8 mouse cellular contexts compared by ENCODE assay signal in genomic region chr1:132121236-132121635, GRCm38 (mm10). TPM values are rescaled to one million over a fixed set of nuclear protein-coding genes. Genes with fewer than 3 reads are reported as not detected.
DNase-seq lines count a peak whose midpoint lies in the region; ATAC-seq and TF ChIP-seq lines count a peak whose summit lies in the region.

No protein-coding gene starts in this region.

- 0 out of 2 replicates have a peak, but pooled peaks cover 10% of the 10 kb centered on the region for H3K36me3 ChIP-seq in kidney, embryonic 15.5 days
- no peaks in the 10 kb centered on the region for H3K36me3 ChIP-seq in kidney, embryonic 14.5 days (ENCODE audit: control insufficient read depth, insufficient read depth, low read length)
- peaks cover 8% of the 10 kb centered on the region; the same call in 1 of the 2 replicates for H3K36me3 ChIP-seq in liver, adult 2 months (ENCODE audit: control insufficient read depth, insufficient read depth, low read length)
- H3K36me3 ChIP-seq in neural tube, embryonic 11.5 days (ENCODE audit: control insufficient read depth, insufficient read depth, low read length), result no peaks in the 10 kb centered on the region

- no peak overlapping the region for H3K27ac ChIP-seq in kidney, embryonic 15.5 days
- H3K27ac ChIP-seq in kidney, embryonic 14.5 days (ENCODE audit: low read depth, low read length), result no peak overlapping the region
- H3K27ac ChIP-seq in liver, adult 2 months (replicated peaks; ENCODE audit: insufficient read depth, low read depth, low read length), result no peak overlapping the region
- H3K27ac ChIP-seq in neural tube, embryonic 11.5 days (ENCODE audit: low read depth, low read length), result no peak overlapping the region

- no peaks in the 10 kb centered on the region for H3K9me3 ChIP-seq in kidney, embryonic 15.5 days (replicated peaks)
- no peaks in the 10 kb centered on the region for H3K9me3 ChIP-seq in kidney, embryonic 14.5 days (ENCODE audit: control insufficient read depth, low read length)
- H3K9me3 ChIP-seq in neural tube, embryonic 11.5 days (ENCODE audit: control insufficient read depth, low read length), result no peaks in the 10 kb centered on the region

- H3K79me2 ChIP-seq in liver, adult 2 months (ENCODE audit: control insufficient read depth, insufficient read depth, low read length), result peaks cover 8% of the 10 kb centered on the region; the same call in 1 of the 2 replicates

- 31% methylated on average over 6 of the region's 6 CpGs for WGBS in kidney, embryonic 15.5 days
- 27% methylated on average over 6 of the region's 6 CpGs for WGBS in kidney, embryonic 14.5 days
- 28% methylated on average over 6 of the region's 6 CpGs for WGBS in liver, adult 2 months
- 27% methylated on average over 6 of the region's 6 CpGs for WGBS in neural tube, embryonic 11.5 days

- ATAC-seq in kidney, embryonic 15.5 days (replicated peaks; ENCODE audit: low FRiP score), result no peak
- peak; percentile 60 for ATAC-seq in common myeloid progenitor, adult 5-6 weeks (replicated peaks; ENCODE audit: low read depth, poor library complexity, severe bottlenecking)
- ATAC-seq in kidney, embryonic 14.5 days (ENCODE audit: low FRiP score, low TSS enrichment), result peak; percentile 37
- peak; percentile 52; the same call in 1 of the 2 replicates for ATAC-seq in neural tube, embryonic 11.5 days (ENCODE audit: insufficient read depth, low FRiP score, low TSS enrichment)

- TF ChIP-seq POLR2A in liver, adult 2 months (IDR thresholded peaks at IDR 0.05; ENCODE audit: extremely low read depth, insufficient read depth, low read length), result no peak

- H3K4me1 ChIP-seq in kidney, embryonic 15.5 days, result peaks cover 19% of the 10 kb centered on the region
- peaks cover 16% of the 10 kb centered on the region for H3K4me1 ChIP-seq in kidney, embryonic 14.5 days (ENCODE audit: control insufficient read depth, insufficient read depth, low read length)
- H3K4me1 ChIP-seq in liver, adult 2 months (ENCODE audit: control insufficient read depth, insufficient read depth, low read length), result peaks cover 9% of the 10 kb centered on the region
- peaks cover 5% of the 10 kb centered on the region; the same call in 1 of the 2 replicates for H3K4me1 ChIP-seq in neural tube, embryonic 11.5 days (ENCODE audit: control insufficient read depth, insufficient read depth, low read length)

- no peak overlapping the region for H3K4me2 ChIP-seq in kidney, embryonic 15.5 days
- no peak overlapping the region for H3K4me2 ChIP-seq in kidney, embryonic 14.5 days (replicated peaks; ENCODE audit: low read depth, low read length)
- no peak overlapping the region for H3K4me2 ChIP-seq in neural tube, embryonic 11.5 days (ENCODE audit: low read depth)

- no peaks in the 10 kb centered on the region for H3K27me3 ChIP-seq in kidney, embryonic 15.5 days
- no peaks in the 10 kb centered on the region for H3K27me3 ChIP-seq in kidney, embryonic 14.5 days (ENCODE audit: control insufficient read depth, insufficient read depth, low read length)
- no peaks in the 10 kb centered on the region for H3K27me3 ChIP-seq in liver, adult 2 months (ENCODE audit: control insufficient read depth, insufficient read depth, low read length)
- no peaks in the 10 kb centered on the region for H3K27me3 ChIP-seq in neural tube, embryonic 11.5 days (ENCODE audit: control insufficient read depth, insufficient read depth, low read length)

- peak; percentile 71 for DNase-seq in kidney, adult 11 months
- DNase-seq in gastrocnemius, postnatal 25 days, result peak; percentile 63
- DNase-seq in liver, adult 2 months (ENCODE audit: extremely low read depth, low read depth, low spot score), result peak; percentile 57
- peak; percentile 91 for DNase-seq in neural tube, embryonic 11.5 days (ENCODE audit: low spot score)
- peak; percentile 65 for DNase-seq in telencephalon, adult 2 months (ENCODE audit: low read depth, low spot score)

- no peak overlapping the region for H3K4me3 ChIP-seq in kidney, embryonic 15.5 days (replicated peaks)
- H3K4me3 ChIP-seq in kidney, embryonic 14.5 days (ENCODE audit: low read length), result no peak overlapping the region
- H3K4me3 ChIP-seq in liver, adult 2 months (ENCODE audit: insufficient read depth, low read depth, low read length), result no peak overlapping the region
- H3K4me3 ChIP-seq in neural tube, embryonic 11.5 days (ENCODE audit: low read depth, low read length), result no peak overlapping the region

- no peak overlapping the region for H3K9ac ChIP-seq in kidney, embryonic 15.5 days
- H3K9ac ChIP-seq in kidney, embryonic 14.5 days (ENCODE audit: low read depth, low read length), result no peak overlapping the region
- no peak overlapping the region for H3K9ac ChIP-seq in liver, adult 2 months (ENCODE audit: low read depth, low read length)
- H3K9ac ChIP-seq in neural tube, embryonic 11.5 days (ENCODE audit: low read length), result no peak overlapping the region

- peak; percentile 78 for TF ChIP-seq CTCF in liver, adult 2 months (IDR thresholded peaks at IDR 0.05; ENCODE audit: low read depth, low read length)

RNA-seq across cellular contexts. Expression of gene Cdk18, which starts 18.2 kb away (rescaled TPM):
- polyA plus RNA-seq in kidney, embryonic 15.5 days (2015; fragmentation: Nextera tagmentation; extraction: Ambion mirVana), result 7.6 and 8.1 TPM in 2 replicates
- total RNA-seq in common myeloid progenitor, adult 5-6 weeks (2017), result 0.73 and 2.0 TPM in 2 replicates
- total RNA-seq in gastrocnemius, postnatal 25 days (2021), result 1 to 10 TPM; 1.4 to 3.2 TPM
- 6.3 and 6.5 TPM in 2 replicates for polyA plus RNA-seq in kidney, embryonic 14.5 days (2014; fragmentation: Nextera tagmentation; extraction: Ambion mirVana)
- 4.7 and 5.3 TPM in 2 replicates for total RNA-seq in liver, adult 2 months (2014; rRNA removed)
- 29.2 and 33.2 TPM in 2 replicates for polyA plus RNA-seq in liver, adult 2 months (2012; rRNA removed)
- polyA plus RNA-seq in neural tube, embryonic 11.5 days (2014; fragmentation: Nextera tagmentation; extraction: Ambion mirVana), result 1.9 TPM in 2 replicates

RNA-seq across cellular contexts. Expression of gene Mfsd4a, which starts 53.4 kb away (rescaled TPM):
- 15.6 and 15.8 TPM in 2 replicates for polyA plus RNA-seq in kidney, embryonic 15.5 days (2015; fragmentation: Nextera tagmentation; extraction: Ambion mirVana)
- total RNA-seq in common myeloid progenitor, adult 5-6 weeks (2017), result 0.63 and 5.5 TPM in 2 replicates
- 1 to 10 TPM; 2.4 to 3.9 TPM for total RNA-seq in gastrocnemius, postnatal 25 days (2021)
- polyA plus RNA-seq in kidney, embryonic 14.5 days (2014; fragmentation: Nextera tagmentation; extraction: Ambion mirVana), result 5.4 and 19.7 TPM in 2 replicates
- total RNA-seq in liver, adult 2 months (2014; rRNA removed), result 0.09 and 0.13 TPM in 2 replicates
- 0.12 and 0.21 TPM in 2 replicates for polyA plus RNA-seq in liver, adult 2 months (2012; rRNA removed)
- polyA plus RNA-seq in neural tube, embryonic 11.5 days (2014; fragmentation: Nextera tagmentation; extraction: Ambion mirVana), result 10.7 and 12.6 TPM in 2 replicates
